Mouse (Mus musculus): ENCODE measurements around the gene Nrd1. TPM values are rescaled to one million over a fixed set of nuclear protein-coding genes. Genes with fewer than 3 reads are reported as not detected.

Nrd1 gene
- polyA plus RNA-seq (2021): 84.6 TPM

- POLR2A ChIA-PET: no interaction called here
- ATAC-seq (peak; percentile 98), DNase-seq (ENCODE audit: low read depth, low spot score) (peak; percentile 87)
- H3K27me3 ChIP-seq: no peaks in the 10 kb centered on the region
- CTCF ChIA-PET: no interaction called here
- in situ Hi-C loops (cut with MboI; ENCODE audit: low pct_unique_long_range_greater_than_20kb): loop anchor here (10.0 kb wide), 1 partner anchor 305 kb away; no protein-coding TSS in a partner anchor
- TF ChIP-seq CTCF (IDR thresholded peaks at IDR 0.05): no peak
These were observed at the start of gene Nrd1 for GRCm38 (mm10) chr4:108999999-109000950. Nrd1 (plus strand) TSS chr4:109000655.

- ATAC-seq (no peak), DNase-seq (ENCODE audit: low read depth, low spot score) (no peak)
- TF ChIP-seq CTCF (IDR thresholded peaks at IDR 0.05): no peak
- CTCF ChIA-PET: no interaction called here
- POLR2A ChIA-PET: no interaction called here
- H3K27me3 ChIP-seq: no peaks in the 10 kb centered on the region
- in situ Hi-C loops (cut with MboI; ENCODE audit: low pct_unique_long_range_greater_than_20kb): no loop called here
These were observed 48.8 kb upstream of the Nrd1 start for GRCm38 (mm10) chr4:108951663-108952062.

GRCm38 (mm10) chr4:108959696-108960095 lies 40.8 kb upstream of the Nrd1 start:
- TF ChIP-seq CTCF (IDR thresholded peaks at IDR 0.05): no peak
- H3K27me3 ChIP-seq: no peaks in the 10 kb centered on the region
- no peak for ATAC-seq
- in situ Hi-C loops (cut with MboI; ENCODE audit: low pct_unique_long_range_greater_than_20kb): no loop called here
- CTCF ChIA-PET: no interaction called here
- POLR2A ChIA-PET: no interaction called here
- no peak for DNase-seq (ENCODE audit: low read depth, low spot score)

GRCm38 (mm10) chr4:108960619-108961460 lies 39.6 kb upstream of the Nrd1 start:
- H3K27me3 ChIP-seq: no peaks in the 10 kb centered on the region
- CTCF ChIA-PET: no interaction called here
- TF ChIP-seq CTCF (IDR thresholded peaks at IDR 0.05): no peak
- POLR2A ChIA-PET: no interaction called here
- in situ Hi-C loops (cut with MboI; ENCODE audit: low pct_unique_long_range_greater_than_20kb): no loop called here
- no peak for DNase-seq (ENCODE audit: low read depth, low spot score)
- no peak for ATAC-seq

- in situ Hi-C loops (cut with MboI; ENCODE audit: low pct_unique_long_range_greater_than_20kb): no loop called here
These were observed 37.4 kb upstream of the Nrd1 start for GRCm38 (mm10) chr4:108963017-108963416.

GRCm38 (mm10) chr4:108969517-108969916 lies 30.9 kb upstream of the Nrd1 start:
- in situ Hi-C loops (cut with MboI; ENCODE audit: low pct_unique_long_range_greater_than_20kb): no loop called here
- DNase-seq (ENCODE audit: low read depth, low spot score): no peak
- POLR2A ChIA-PET: no interaction called here
- CTCF ChIA-PET: no interaction called here
- no peaks in the 10 kb centered on the region for H3K27me3 ChIP-seq
- TF ChIP-seq CTCF (IDR thresholded peaks at IDR 0.05): no peak
- no peak for ATAC-seq

More at GRCm38 (mm10) chr4:108963017-108963416, 37.4 kb upstream of the Nrd1 start:
- ATAC-seq (no peak), DNase-seq (ENCODE audit: low read depth, low spot score) (no peak)
- no peaks in the 10 kb centered on the region for H3K27me3 ChIP-seq
- POLR2A ChIA-PET: no interaction called here
- no peak for TF ChIP-seq CTCF (IDR thresholded peaks at IDR 0.05)
- CTCF ChIA-PET: no interaction called here

- DNase-seq (ENCODE audit: low read depth, low spot score) (no peak), ATAC-seq (no peak)
- in situ Hi-C loops (cut with MboI; ENCODE audit: low pct_unique_long_range_greater_than_20kb): loop anchor here (10.0 kb wide), 1 partner anchor 176 kb away; no protein-coding TSS in a partner anchor
- TF ChIP-seq CTCF (IDR thresholded peaks at IDR 0.05): no peak
- POLR2A ChIA-PET: no interaction called here
- CTCF ChIA-PET: interaction anchor here (1.4 kb wide), 1 partner anchor 22 kb away, joined by 3 read pairs; no protein-coding TSS in a partner anchor
- H3K27me3 ChIP-seq: no peaks in the 10 kb centered on the region
These were observed 29.4 kb upstream of the Nrd1 start for GRCm38 (mm10) chr4:108971054-108971453.

- POLR2A ChIA-PET: no interaction called here
- no peaks in the 10 kb centered on the region for H3K27me3 ChIP-seq
- no peak for DNase-seq (ENCODE audit: low read depth, low spot score)
- CTCF ChIA-PET: interaction anchor here (0.9 to 1.4 kb wide), 4 partner anchors 12 to 123 kb away, joined by 3 to 7 read pairs (median 4); no protein-coding TSS in a partner anchor
- TF ChIP-seq CTCF (IDR thresholded peaks at IDR 0.05): peak; percentile 66
- in situ Hi-C loops (cut with MboI; ENCODE audit: low pct_unique_long_range_greater_than_20kb): loop anchor here (10.0 kb wide), 1 partner anchor 182 kb away; no protein-coding TSS in a partner anchor
- ATAC-seq: no peak
These were observed 23.9 kb upstream of the Nrd1 start for GRCm38 (mm10) chr4:108976458-108977071.

GRCm38 (mm10) chr4:108986833-108987472 lies 13.5 kb upstream of the Nrd1 start:
- ATAC-seq: no peak
- no peak for DNase-seq (ENCODE audit: low read depth, low spot score)
- CTCF ChIA-PET: interaction anchor here (1.4 kb wide), 1 partner anchor 119 kb away, joined by 4 read pairs; no protein-coding TSS in a partner anchor
- in situ Hi-C loops (cut with MboI; ENCODE audit: low pct_unique_long_range_greater_than_20kb): loop anchor here (5.0 kb wide), 1 partner anchor 120 kb away; no protein-coding TSS in a partner anchor
- TF ChIP-seq CTCF (IDR thresholded peaks at IDR 0.05): no peak
- H3K27me3 ChIP-seq: peaks cover 13% of the 10 kb centered on the region
- POLR2A ChIA-PET: no interaction called here

GRCm38 (mm10) chr4:108987473-108987842 lies 13.0 kb upstream of the Nrd1 start:
- TF ChIP-seq CTCF (IDR thresholded peaks at IDR 0.05): no peak
- ChIA-PET CTCF (interaction anchor here (1.4 to 1.6 kb wide), 2 partner anchors 11 to 119 kb away, joined by 4 read pairs; no protein-coding TSS in a partner anchor), POLR2A (no interaction called here)
- DNase-seq (ENCODE audit: low read depth, low spot score) (no peak), ATAC-seq (no peak)
- peaks cover 10% of the 10 kb centered on the region for H3K27me3 ChIP-seq
- in situ Hi-C loops (cut with MboI; ENCODE audit: low pct_unique_long_range_greater_than_20kb): loop anchor here (5.0 kb wide), 1 partner anchor 120 kb away; no protein-coding TSS in a partner anchor
